ENCODE assay signal across 8 mouse cellular contexts in the genomic region with DNA sequence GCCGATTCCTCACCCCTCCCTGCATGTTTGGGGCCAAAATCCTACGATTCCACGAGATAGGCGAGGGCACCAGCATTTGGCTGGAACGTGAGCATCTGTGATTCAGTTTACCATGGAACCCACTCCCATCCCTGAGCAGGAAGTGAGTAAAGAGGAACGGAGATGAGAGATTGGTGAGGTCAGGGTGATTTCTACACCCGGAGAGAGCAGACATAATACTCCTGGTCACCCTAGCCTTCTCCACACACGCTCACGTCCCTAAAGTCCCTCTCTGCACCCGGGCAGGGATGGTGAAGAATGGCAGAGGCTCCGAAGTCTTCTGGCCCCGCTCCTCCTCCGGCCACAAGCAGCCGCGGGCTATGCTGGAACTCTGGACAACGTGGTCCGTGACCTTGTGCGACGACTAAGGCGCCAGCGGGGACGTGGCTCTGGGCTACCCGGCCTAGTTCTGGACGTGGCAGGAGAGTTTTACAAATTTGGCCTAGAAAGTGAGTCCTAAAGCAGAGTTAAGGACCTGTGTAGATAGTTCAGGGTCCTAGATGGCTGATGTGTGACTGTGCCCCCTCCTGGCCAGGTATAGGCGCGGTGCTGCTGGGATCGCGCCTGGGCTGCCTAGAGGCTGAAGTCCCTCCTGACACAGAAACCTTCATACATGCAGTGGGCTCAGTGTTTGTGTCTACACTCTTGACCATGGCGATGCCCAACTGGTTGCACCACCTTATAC. TPM values are rescaled to one million over a fixed set of nuclear protein-coding genes. Genes with fewer than 3 reads are reported as not detected.
DNase-seq lines count a peak whose midpoint lies in the region; ATAC-seq and TF ChIP-seq lines count a peak whose summit lies in the region.

No protein-coding gene starts in this region.

- H3K27ac ChIP-seq in lung, embryonic 14.5 days (ENCODE audit: low read depth) = no peak overlapping the region
- no peak overlapping the region for H3K27ac ChIP-seq in embryonic fibroblast, embryonic 13.5 days (ENCODE audit: insufficient read depth, low read length)
- no peak overlapping the region for H3K27ac ChIP-seq in neural tube, embryonic 13.5 days (replicated peaks)

- H3K9ac ChIP-seq in lung, embryonic 14.5 days = peak overlapping the region; percentile 28; the same call in 1 of the 2 replicates
- no peak overlapping the region for H3K9ac ChIP-seq in neural tube, embryonic 13.5 days

- H3K27me3 ChIP-seq in lung, embryonic 14.5 days (ENCODE audit: insufficient read depth, low read length) = peaks cover 48% of the 10 kb centered on the region
- H3K27me3 ChIP-seq in neural tube, embryonic 13.5 days = peaks cover 66% of the 10 kb centered on the region

- peak; percentile 21 for DNase-seq in lung, embryonic 14.5 days
- no peak for DNase-seq in lung, postnatal 4 days
- peak; percentile 48 for DNase-seq in kidney, postnatal 14 days
- no peak for DNase-seq in gastrocnemius, postnatal 4 days (ENCODE audit: low spot score in 2 of 2)
- DNase-seq in c-Kit-positive CD71-positive TER-119-positive erythroid progenitor cells, embryonic 14.5 days (ENCODE audit: low spot score) = no peak
- DNase-seq in urinary bladder, postnatal 10 days (ENCODE audit: low spot score) = no peak

- peak; percentile 43 for TF ChIP-seq CTCF in lung, embryonic 14.5 days (IDR thresholded peaks at IDR 0.05; ENCODE audit: low read depth)
- TF ChIP-seq CTCF in embryonic fibroblast, embryonic 13.5 days (IDR thresholded peaks at IDR 0.05; ENCODE audit: borderline replicate concordance, insufficient read depth, low read length) = peak; percentile 23; the same call in 1 of the 2 replicates

- H3K4me2 ChIP-seq in lung, embryonic 14.5 days = peak overlapping the region; percentile 48
- no peak overlapping the region for H3K4me2 ChIP-seq in neural tube, embryonic 13.5 days

- WGBS in lung, embryonic 14.5 days = 3% methylated on average over 29 of the region's 29 CpGs
- 2% methylated on average over 29 of the region's 29 CpGs for WGBS in neural tube, embryonic 13.5 days

- peak; percentile 19; the same call in 1 of the 2 replicates for ATAC-seq in lung, embryonic 14.5 days (ENCODE audit: insufficient read depth)
- 0 out of 2 replicates have a peak, but pooled peaks have one; percentile 17 for ATAC-seq in neural tube, embryonic 13.5 days (ENCODE audit: low read depth)

- peaks cover 12% of the 10 kb centered on the region for H3K36me3 ChIP-seq in lung, embryonic 14.5 days (ENCODE audit: insufficient read depth)
- H3K36me3 ChIP-seq in neural tube, embryonic 13.5 days = peaks cover 17% of the 10 kb centered on the region

- no peaks in the 10 kb centered on the region for H3K9me3 ChIP-seq in lung, embryonic 14.5 days (ENCODE audit: low read depth, low read length)
- H3K9me3 ChIP-seq in neural tube, embryonic 13.5 days = no peaks in the 10 kb centered on the region

- no peak for TF ChIP-seq POLR2A in embryonic fibroblast, embryonic 13.5 days (IDR thresholded peaks at IDR 0.05; ENCODE audit: low read depth, low read length)

- H3K4me3 ChIP-seq in lung, embryonic 14.5 days (ENCODE audit: low read depth, low read length) = peak overlapping the region; percentile 22
- H3K4me3 ChIP-seq in embryonic fibroblast, embryonic 13.5 days (ENCODE audit: insufficient read depth, low read length) = no peak overlapping the region
- no peak overlapping the region for H3K4me3 ChIP-seq in neural tube, embryonic 13.5 days

- H3K4me1 ChIP-seq in lung, embryonic 14.5 days (ENCODE audit: insufficient read depth) = no peaks in the 10 kb centered on the region
- 0 out of 2 replicates have a peak, but pooled peaks cover 3% of the 10 kb centered on the region for H3K4me1 ChIP-seq in embryonic fibroblast, embryonic 13.5 days (ENCODE audit: control insufficient read depth, insufficient read depth, low read length)
- peaks cover 12% of the 10 kb centered on the region for H3K4me1 ChIP-seq in neural tube, embryonic 13.5 days (replicated peaks)

RNA-seq across cellular contexts. Expression of a gene that starts 1.5 kb away (rescaled TPM):
- polyA plus RNA-seq in lung, embryonic 14.5 days (2014; fragmentation: Nextera tagmentation; extraction: Ambion mirVana) = 0.09 TPM in 1 of 2 replicates, not detected in the other
- polyA plus RNA-seq in embryonic fibroblast, embryonic 13.5 days (2011; ENCODE audit: insufficient read length, low read depth, missing spikeins) = not detected in 2 replicates
- polyA plus RNA-seq in neural tube, embryonic 13.5 days (2015; fragmentation: Nextera tagmentation; extraction: Ambion mirVana) = 0.12 and 0.28 TPM in 2 replicates
- total RNA-seq in gastrocnemius, postnatal 4 days (2021) = under 1 TPM; 0.78 to 0.86 TPM

RNA-seq across cellular contexts. Expression of a gene that starts 8.2 kb away (rescaled TPM):
- polyA plus RNA-seq in lung, embryonic 14.5 days (2014; fragmentation: Nextera tagmentation; extraction: Ambion mirVana) = 0.53 and 0.74 TPM in 2 replicates
- 2.2 and 3.7 TPM in 2 replicates for polyA plus RNA-seq in embryonic fibroblast, embryonic 13.5 days (2011; ENCODE audit: insufficient read length, low read depth, missing spikeins)
- polyA plus RNA-seq in neural tube, embryonic 13.5 days (2015; fragmentation: Nextera tagmentation; extraction: Ambion mirVana) = 0.20 and 0.25 TPM in 2 replicates
- 1 to 10 TPM in 1 of 2 experiments, under 1 TPM in 1; 0.78 to 1.1 TPM for total RNA-seq in gastrocnemius, postnatal 4 days (2021)

RNA-seq across cellular contexts. Expression of a gene that starts 8.3 kb away (rescaled TPM):
- polyA plus RNA-seq in lung, embryonic 14.5 days (2014; fragmentation: Nextera tagmentation; extraction: Ambion mirVana) = 59.5 and 60.7 TPM in 2 replicates
- polyA plus RNA-seq in embryonic fibroblast, embryonic 13.5 days (2011; ENCODE audit: insufficient read length, low read depth, missing spikeins) = 21.8 and 24.3 TPM in 2 replicates
- polyA plus RNA-seq in neural tube, embryonic 13.5 days (2015; fragmentation: Nextera tagmentation; extraction: Ambion mirVana) = 22.5 and 25.7 TPM in 2 replicates
- total RNA-seq in gastrocnemius, postnatal 4 days (2021) = 10 to 100 TPM; 18.3 to 18.8 TPM

RNA-seq across cellular contexts. Expression of a gene that starts 10.4 kb away (rescaled TPM):
- polyA plus RNA-seq in lung, embryonic 14.5 days (2014; fragmentation: Nextera tagmentation; extraction: Ambion mirVana) = 0.99 and 1.5 TPM in 2 replicates
- 2.8 and 3.0 TPM in 2 replicates for polyA plus RNA-seq in embryonic fibroblast, embryonic 13.5 days (2011; ENCODE audit: insufficient read length, low read depth, missing spikeins)
- polyA plus RNA-seq in neural tube, embryonic 13.5 days (2015; fragmentation: Nextera tagmentation; extraction: Ambion mirVana) = 5.4 and 6.3 TPM in 2 replicates
- total RNA-seq in gastrocnemius, postnatal 4 days (2021) = 1 to 10 TPM; 1.6 to 1.7 TPM

RNA-seq across cellular contexts. Expression of a gene that starts 13.8 kb away (rescaled TPM):
- polyA plus RNA-seq in lung, embryonic 14.5 days (2014; fragmentation: Nextera tagmentation; extraction: Ambion mirVana) = 2,143 and 2,245 TPM in 2 replicates
- 596 and 724 TPM in 2 replicates for polyA plus RNA-seq in embryonic fibroblast, embryonic 13.5 days (2011; ENCODE audit: insufficient read length, low read depth, missing spikeins)
- 1,139 and 1,291 TPM in 2 replicates for polyA plus RNA-seq in neural tube, embryonic 13.5 days (2015; fragmentation: Nextera tagmentation; extraction: Ambion mirVana)
- total RNA-seq in gastrocnemius, postnatal 4 days (2021) = 100 to 1,000 TPM; 225 to 253 TPM

Comparison
In these comparisons a context has a peak if more than half of its experiments do, and no peak if none do; other contexts are left out.
1. DNase-seq: peak in lung, embryonic 14.5 days (single experiment) and kidney, postnatal 14 days (single experiment); none in lung, postnatal 4 days (0 of 2), gastrocnemius, postnatal 4 days (0 of 2), c-Kit-positive CD71-positive TER-119-positive erythroid progenitor cells, embryonic 14.5 days (single experiment) and urinary bladder, postnatal 10 days (single experiment).